Mouse (Mus musculus): ENCODE results near the gene Fbln7.

Gene Fbln7

GRCm38 (mm10) chr2:128875526-128875925, 12.7 kb downstream of the Fbln7 start:
- DNase-seq = no peak

GRCm38 (mm10) chr2:128881236-128881635, 18.5 kb downstream of the Fbln7 start:
- DNase-seq = no peak

DNA sequence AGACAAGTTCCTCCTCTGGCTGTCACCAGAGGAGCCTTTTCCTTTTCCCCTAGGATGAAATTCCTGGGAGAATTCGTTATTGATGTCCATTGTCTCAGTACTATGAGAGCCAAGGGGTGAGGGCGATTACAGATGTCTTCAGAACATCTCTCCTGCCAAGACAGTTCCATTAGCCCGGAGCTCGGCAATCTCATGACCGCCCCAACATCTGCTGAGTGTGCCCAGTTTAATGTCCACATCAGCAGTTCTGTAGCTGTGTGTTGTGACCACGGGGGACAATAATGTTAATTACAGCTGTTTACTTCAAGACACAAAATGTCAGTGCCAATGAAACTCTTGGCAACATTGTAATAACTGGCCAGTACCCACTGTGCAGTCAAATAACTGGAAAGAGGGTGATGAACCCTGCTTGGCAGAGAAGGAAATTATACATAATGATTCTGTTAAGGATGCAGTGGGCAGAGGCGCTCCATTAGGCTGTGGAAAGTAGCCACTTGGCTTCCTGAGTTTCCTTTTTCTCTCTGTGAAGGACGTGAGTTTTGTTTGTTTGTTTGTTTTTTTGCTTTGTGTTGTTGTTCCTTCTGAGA, 22.5 kb downstream of the Fbln7 start:
- no peak for DNase-seq

- DNase-seq = no peak
Observed at GRCm38 (mm10) chr2:128887866-128888550, 25.2 kb downstream of the Fbln7 start.

DNA sequence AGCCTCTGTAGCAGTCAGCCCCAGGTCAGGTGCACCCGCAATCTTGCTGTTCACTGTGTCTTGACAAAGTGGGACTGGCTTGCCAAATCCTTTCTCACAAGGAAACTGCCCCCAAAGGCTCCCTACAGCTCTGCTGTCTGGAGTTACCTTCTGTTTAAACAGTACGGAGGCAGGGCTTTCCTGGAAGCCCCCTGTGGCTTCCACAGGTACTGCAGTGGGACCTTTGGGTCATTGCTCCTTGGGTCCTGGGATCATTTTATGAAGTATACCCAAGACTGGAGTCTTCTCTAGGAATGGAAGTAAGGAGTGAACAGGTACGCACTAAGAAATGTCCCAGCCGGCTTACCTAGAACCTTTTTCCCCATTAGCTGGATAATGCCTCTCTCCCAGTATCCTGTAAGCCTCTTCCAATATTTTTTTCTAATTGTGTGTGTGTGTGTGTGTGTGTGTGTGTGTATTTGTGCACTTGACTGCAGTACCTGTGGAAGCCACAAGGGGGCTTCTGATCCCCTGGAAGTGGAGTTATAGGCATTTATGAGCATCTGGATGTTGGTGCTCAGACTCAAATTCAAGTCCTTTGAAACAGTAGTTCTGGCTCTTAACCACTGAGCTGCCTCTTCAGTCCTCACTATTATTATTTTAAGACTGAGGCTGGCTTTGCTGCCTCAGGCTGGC, 28.0 kb downstream of the Fbln7 start:
- no peak for DNase-seq

- no peak for DNase-seq
Observed at GRCm38 (mm10) chr2:128892180-128892721, 29.5 kb downstream of the Fbln7 start.

DNA sequence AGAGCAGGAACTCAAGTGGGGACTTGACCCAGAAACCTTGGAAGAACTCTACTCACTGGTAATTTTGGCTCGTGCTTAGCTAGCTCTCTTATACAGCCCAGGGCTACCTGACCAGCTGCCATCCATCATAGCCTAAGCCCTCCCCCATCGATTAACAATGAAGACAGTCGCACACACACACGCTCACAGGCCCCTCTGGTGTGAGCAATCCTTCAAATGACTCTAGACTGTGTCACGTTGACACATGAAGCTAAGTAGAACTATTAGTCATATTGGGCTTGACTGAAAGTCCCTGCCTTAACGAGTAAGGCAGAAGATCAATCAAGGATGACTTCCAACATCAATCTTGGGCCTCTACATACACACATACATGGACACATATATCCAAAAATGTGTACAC, 40.1 kb downstream of the Fbln7 start:
- no peak for DNase-seq

GRCm38 (mm10) chr2:128903661-128904060, 40.9 kb downstream of the Fbln7 start:
- no peak for DNase-seq

GRCm38 (mm10) chr2:128914978-128915377, 52.2 kb downstream of the Fbln7 start:
- no peak for DNase-seq

- no peak for DNase-seq
Observed at GRCm38 (mm10) chr2:128916528-128916927, 53.7 kb downstream of the Fbln7 start.

DNA sequence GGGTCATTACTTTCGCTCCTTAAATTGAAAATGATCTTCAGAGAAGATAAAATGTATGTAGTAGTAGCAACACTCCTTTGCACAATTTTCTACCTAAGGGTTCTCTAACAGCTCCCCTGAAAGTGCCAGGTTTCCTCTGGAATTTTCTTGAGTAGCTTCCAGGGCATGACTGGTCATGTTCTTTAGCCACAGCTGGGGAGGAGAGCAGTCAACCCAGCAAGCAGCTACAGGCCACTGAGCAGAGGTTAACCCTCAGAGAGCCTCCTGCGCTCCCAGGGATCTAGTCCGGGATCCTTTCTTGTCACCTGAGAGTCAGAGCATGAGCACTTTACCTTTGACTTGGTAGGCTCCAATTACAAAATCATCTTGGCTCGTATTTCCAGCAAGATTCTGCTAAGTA, 62.0 kb downstream of the Fbln7 start:
- DNase-seq = no peak

GRCm38 (mm10) chr2:128928446-128928845, 65.7 kb downstream of the Fbln7 start:
- no peak for DNase-seq

- DNase-seq = no peak
Observed at GRCm38 (mm10) chr2:128930704-128931103, 67.9 kb downstream of the Fbln7 start.

- DNase-seq = no peak
Observed at GRCm38 (mm10) chr2:128936256-128936655, 73.5 kb downstream of the Fbln7 start.

- DNase-seq = peak; percentile 98
Observed at GRCm38 (mm10) chr2:128943538-128944528, 81.1 kb downstream of the Fbln7 start, which contains the start of gene Zc3h8. TSS of gene Zc3h8 (minus strand) at chr2:128944077.
